Mouse (Mus musculus) retina, adult 2 months (tissue): Measurements from ENCODE around the gene Arhgdia.

ENCODE experiments used
- DNase-seq: peaks from one replicate; pipeline ENCODE4 v3.0.0-alpha.2; 2012; ENCODE audit warnings: low read depth, low spot score

Gene Arhgdia

DNA sequence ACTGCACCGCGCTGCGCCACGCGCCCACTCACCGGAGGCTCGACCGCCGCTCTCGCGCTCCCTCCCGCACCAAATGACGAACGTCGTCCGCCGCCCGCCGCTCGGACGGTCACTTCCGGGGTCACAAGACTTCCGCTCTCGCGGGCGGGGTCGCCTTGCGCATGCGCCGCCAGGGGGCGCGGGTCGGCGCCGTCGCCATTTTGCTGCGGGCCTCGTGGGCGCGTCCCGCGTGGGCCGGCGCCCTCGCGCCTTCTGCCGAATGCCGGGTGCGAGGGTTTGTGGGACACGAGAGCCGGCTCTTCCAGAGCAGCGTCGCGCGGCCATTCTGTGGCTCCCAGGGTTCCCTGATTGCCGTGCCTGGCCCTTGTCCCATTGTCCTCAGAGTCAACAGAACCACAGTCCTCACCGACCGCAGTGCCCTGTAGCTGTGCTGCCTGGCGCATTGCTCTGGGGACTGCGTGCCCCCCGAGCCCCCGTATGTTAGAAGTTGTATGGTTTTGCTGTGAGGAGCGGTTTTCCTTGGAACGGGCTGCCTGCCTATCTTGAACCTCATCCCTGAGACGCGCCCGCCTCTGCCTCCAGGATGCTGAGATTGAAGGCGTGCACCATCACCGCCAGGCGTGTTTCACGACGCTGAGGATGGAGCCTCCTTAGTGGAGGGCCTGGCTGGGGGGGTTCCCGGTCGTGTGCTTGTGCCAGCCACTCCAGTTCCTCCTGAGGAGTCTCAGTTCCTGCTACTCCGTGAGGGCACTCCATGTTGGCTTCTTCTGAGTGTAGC lies at the start of gene Arhgdia:
Arhgdia (minus strand) TSS at position 135 of the 778 bp plus-strand sequence.
- DNase-seq: peak; percentile 74

DNA sequence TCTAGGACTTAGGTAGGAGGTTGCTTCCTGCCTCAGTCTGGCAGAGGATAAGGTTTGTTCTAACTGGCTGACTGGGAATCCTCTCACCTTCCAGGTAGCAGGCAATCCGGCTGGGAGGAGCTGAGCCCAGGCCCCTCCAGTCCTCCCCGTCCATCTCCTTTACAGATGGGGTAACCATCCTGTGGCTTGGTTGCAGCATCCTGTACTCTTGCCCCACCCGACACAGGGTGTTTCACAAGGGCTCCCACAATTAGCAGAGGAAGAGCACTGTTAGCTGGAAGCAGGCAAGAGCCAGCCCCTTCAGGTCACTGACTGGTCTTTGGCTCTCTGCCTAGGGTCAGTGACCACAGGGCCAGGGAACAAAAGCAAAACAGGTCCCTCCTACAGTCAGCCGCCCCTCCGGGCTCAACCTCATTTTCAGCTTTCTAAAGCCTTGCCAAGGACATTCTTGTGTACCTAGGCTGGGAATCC lies 49.0 kb upstream of the Arhgdia start:
- DNase-seq: no peak

DNA sequence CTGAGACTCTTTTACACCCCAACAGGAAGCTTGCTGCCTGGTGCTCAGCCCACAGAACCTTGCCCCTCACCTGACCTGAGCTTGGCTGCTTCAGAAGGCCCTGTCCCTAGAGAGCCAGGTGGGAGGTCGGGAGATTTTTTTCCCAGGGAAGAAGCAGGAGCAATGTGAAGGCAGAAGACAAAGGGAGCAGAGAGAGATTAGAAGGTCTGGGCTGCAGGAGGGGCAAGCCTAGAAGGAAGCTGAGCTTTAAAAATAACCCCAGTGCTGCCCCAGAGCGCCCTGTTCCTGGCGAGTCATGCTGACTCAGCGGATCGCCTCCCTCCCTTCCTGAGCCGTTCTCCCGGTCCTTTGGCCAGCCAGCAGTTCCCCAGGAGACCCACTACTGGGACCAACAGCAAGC lies 48.5 kb upstream of the Arhgdia start:
- DNase-seq: no peak

DNA sequence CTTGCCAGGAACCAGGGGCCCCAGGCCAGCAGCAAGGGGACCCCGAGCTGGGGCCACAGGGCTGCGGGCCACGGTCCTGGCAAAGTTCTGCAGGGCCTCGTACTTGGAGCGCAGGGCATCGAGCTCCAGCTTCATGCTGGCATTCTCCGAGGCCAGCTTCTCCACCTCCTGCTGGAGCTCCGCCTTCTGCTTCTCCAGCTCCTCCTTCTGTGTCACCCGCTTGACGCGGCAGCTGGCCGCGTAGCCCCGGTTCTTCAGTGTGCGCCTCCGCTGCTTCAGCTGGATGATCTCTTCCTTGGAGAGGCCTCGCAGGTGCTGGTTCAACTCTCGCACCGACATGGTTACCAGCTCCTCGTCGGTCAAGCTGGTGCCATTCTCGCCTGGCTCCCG lies 47.9 kb upstream of the Arhgdia start:
- DNase-seq: no peak

DNA sequence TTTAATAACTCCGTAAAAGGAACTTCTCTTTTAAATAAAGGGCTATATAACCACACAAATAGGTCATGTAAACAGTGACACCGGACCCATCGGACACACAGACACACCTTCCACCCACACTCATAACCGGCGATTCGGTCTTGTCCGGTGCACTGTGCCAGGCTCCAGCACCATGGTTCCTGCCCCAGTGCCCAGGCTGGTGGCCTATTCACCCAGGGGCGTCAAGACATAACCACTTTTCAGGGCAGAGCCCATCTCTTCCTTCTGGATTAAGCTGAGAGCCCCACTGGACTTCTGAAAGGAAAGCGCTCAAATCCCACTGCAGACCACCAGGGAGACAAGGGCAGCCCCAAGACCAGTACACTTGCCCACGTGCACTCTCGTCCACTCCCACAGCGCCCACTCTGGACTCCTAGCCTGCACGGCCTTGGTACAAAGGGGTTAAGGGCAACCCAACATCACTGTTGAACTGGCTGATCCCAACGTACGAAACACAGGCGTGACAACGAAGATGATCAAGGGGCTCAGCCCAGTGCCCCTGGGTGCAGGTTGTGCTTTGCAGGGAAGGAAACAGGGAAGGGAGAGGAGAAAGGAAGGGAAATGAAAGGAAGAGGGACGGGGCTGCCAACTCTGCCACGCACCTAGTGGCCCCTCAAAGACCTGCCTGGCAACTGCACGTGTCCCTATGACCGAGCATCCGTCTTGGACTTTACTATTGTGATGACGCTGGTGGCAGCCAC lies 47.3 kb upstream of the Arhgdia start:
- no peak for DNase-seq

DNA sequence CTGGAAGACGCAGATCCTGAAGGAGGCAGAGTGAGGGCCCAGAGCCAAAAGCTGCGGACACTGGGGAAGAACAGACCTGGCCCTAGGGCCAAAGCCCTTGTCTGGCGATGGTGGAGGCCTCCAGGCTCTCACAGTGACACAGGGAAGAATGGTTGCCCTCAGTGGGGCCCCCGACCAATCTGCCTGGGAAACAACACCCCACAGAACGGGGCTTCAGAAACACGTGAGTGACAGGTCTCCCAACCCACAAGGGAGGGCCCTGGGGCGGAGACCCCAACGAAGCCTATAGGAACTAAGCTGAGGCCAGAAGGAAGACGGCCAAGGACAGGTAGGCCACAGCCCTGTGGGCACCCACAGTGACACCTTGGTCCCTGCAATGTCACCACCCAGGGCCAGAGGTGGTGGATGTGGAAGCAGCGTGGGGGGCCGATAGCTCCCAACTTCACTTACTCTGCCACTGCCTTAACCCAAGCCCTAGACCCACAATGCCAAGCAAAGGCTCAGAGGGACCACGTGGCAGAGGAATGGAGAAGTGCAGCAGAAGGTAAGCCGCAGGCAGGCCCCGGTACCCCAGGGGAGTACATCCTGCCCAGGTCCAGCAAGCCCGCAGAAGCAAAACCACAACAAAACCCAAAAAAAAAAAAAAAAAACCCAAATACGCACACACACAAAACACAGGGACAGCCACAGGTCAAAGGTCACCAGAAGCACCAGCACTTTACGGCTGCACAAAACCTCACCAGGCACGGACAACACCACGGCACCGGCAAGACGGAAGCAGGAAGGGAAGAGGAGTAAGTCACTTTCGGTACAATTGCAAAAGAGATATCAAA lies 46.3 kb upstream of the Arhgdia start:
- no peak for DNase-seq

DNA sequence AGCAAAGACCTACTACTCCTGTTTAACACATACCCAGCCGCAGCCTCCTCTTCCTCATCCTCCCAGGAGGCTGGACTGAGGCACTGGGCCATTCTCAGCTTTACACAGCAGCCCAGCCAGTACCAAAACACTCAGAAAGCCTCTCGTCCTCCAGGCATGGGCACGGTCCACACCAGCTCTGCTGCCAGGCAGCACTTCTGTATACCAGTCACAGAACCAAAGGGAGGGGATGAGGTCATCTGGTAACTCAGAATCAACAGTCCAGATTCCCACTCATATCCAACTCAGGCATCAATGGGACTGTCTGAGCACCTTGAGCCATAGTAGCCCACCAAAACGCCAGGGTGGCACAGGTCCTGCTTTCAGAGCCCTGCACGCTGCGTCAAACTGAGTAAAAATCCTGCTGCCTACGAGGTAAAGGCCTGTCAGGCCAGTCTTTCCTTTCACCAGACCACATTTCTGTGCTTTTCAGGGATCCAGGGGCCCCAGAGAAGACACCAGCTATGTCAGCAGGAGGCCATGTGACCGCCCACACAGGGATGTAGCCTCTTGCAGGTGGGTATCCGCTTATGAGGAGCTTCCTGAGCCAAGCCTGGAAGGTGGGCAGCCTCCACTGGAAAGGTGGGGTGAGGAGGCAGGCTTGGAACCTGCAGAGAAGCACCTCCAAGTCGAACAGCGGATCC lies 45.5 kb upstream of the Arhgdia start:
- no peak for DNase-seq

DNA sequence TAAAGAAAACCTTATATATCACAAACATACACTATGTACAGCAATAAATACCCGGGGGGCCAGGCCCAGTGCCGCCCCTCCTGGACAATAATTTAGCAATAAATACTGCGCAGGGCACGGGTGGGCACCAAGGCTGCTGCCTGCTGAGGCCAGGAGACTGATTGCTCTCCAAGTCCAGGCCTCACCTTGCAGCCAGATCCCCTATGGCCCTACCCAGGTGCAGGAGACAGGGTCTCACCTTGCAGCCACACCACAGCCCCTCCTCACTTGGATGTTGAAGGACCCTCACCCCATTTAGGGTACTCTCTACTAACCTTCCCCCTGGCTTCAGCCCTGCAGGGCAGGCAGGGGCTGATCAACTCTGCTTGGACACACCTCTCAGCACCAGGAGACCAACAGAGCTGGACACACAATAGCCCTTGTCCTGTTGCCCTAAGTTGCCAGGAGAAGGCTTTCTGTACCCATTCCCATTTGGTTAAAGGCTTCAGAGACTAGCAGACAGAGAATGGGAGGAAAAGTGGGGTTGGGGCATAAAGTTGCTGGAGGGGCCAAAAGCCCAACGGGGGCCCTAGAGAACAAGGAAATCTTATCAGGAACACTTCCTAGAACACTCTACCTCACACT lies 43.8 kb upstream of the Arhgdia start, which contains the start of gene Sirt7:
Sirt7 (minus strand) TSS at position 89 of the 624 bp plus-strand sequence.
- DNase-seq: no peak

DNA sequence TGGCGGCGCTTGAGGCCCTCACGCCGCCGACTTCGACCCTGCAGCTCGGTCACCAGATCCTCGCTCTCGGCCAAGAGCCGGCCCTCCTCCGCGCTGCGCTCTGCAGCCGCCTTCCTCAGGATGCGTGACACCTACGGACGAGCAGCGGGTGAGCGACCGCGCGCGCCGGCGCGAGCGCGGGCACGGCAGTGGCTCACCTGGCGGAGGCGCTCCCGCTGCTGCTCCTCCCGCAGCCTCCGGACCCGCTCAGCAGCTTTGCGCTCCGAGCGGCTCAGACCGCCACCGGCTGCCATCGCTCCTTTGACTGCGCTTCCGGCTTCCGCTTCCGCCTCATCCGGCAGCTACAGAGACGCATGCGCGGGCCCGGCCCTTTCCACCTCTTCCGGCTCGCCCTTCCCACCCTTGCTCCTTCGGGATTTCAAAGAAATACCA lies 43.3 kb upstream of the Arhgdia start:
- peak; percentile 66 for DNase-seq

DNA sequence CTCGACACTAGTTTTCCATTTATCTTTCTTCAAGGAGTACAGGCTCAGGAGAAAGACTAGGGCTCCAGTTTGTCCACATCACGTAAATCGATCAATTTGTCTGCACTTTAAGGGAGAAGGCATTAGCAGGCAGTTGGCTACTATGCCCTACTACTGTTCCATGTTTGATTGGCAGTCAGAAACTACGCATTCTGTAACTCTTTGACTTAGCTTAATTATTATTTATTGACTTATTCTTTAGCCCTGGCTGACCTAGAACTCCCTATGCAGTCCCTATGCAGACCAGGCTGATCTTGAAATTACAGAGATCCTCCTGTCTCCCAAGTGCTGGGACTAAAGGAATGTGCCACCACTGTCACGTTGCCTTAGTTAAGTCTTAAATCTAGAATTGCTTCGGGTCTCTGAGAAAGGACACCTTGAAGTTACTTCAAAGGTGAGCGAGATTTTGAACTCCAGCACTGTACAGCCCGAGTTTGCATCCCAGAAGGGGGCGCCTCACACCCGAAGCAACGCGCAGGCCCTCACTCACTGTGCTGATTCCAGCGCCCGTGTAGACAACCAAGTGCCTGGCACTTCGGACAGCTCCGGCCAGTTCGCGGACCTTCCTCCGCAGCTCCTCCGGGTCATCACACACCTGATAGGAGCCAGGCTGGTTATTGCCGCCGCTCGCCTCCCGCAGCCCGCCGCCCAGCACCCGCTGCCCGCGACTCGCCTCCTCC lies 42.7 kb upstream of the Arhgdia start:
- no peak for DNase-seq

DNA sequence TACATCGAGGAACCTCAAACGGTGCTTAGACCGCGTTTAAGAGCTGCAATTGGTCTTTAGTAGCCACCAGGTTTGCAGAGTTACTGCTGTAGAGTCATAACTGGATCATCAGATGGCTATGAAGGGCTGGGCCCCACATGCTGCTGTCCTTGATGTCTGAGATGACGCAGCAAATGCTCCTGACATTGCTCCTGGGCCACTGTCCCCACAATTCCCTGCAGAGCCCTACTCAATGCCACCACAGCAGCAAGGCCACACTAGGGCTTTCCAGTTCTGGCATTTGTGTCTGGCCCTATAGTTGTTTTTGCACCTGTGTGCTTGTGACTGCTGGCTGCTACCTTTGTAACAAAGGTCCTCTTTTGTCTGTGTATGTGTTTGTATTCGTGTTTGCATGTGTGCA lies 41.4 kb upstream of the Arhgdia start:
- DNase-seq: no peak

DNA sequence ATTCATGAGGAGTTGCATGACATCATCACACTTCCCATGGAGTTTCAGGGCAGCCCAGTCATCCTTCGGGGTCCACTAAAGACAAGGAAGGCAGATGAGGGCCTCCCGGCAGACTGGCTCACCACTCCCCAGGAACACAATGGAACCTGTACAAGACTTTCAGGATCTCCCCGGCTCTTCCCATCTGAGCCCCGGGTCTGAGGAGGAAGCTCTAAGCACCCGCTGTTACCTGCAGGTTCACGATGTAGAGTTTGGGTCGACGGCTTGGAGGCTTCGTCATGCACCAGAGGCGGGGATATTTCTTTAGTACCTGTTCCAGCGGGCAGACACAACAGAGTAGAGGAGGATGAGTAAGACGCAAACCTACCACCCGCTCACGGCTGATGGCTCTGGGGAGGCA lies 38.8 kb upstream of the Arhgdia start:
- DNase-seq: no peak

DNA sequence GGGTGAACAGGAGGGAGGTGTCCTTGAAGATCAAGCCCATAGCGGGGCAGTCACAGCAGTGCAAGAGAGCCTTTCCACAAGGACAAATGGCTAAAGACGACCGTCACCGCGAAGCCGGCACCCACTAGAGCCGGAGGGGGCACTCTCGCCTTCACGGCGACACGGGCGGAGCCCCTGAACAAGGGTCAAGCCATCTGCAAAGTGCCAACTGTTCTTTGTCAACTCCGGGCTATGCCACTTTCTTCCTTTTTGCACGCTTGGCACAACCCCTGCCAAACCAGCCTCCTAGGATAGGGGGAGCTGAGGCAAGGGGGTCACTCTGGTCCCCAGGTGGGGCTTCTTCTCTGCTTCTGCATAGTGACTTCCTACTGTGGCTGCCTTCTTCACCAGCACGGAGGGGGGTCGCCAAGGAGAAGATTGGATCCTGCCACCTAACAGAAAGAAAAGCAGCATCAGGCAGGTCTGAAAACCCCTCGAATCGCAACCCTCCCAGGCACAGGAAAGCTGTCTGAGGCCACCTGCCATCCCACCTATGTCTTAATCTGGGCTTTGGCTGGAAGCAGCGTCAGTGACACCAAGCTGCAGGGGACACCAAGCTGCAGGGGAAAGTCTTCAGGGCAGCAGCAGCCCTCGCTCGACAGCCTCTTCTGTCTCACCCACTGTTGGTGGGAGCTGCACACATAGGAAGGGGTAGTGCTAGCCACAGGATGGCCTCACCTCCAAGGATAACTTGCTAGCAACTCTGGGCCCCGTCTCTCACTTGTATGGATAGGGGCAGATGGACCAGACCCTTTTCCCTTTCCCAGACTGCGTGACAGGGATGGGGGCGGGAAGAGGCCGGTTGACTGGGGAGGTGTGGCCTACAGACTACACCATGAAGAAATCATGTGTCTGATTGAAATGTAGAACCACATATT lies 37.5 kb upstream of the Arhgdia start:
- no peak for DNase-seq

DNA sequence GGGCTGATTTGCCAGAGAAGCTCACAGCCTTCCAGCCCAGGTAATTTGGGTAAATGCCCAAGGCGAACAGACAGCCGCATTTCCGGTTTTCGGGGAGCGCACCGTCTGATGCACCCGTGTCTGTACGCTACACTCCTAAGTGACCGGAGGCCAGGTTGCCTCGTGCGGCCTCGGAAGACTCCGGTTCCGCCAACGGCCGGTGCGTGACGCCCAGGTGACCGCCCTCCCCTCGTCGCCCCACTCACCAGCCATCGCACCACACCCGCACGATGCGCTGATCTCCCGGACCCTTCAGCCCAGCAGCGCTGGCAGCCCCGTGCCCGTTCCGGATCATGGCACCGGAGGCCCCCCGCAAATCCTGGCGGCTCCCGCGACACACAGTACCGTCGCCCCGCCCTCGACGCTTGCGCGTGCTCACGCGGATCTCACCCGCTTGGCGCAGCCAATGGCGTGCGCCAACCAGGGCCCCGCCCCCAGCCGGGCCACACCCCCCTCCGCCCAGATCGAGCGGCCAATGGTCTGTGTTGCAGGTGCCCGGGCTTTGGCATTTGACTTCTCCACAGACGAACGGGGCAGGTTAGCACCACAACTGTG lies 36.2 kb upstream of the Arhgdia start, which contains the start of gene Pcyt2:
Pcyt2 (minus strand) TSS at position 418 of the 594 bp plus-strand sequence.
- DNase-seq: peak; percentile 73

DNA sequence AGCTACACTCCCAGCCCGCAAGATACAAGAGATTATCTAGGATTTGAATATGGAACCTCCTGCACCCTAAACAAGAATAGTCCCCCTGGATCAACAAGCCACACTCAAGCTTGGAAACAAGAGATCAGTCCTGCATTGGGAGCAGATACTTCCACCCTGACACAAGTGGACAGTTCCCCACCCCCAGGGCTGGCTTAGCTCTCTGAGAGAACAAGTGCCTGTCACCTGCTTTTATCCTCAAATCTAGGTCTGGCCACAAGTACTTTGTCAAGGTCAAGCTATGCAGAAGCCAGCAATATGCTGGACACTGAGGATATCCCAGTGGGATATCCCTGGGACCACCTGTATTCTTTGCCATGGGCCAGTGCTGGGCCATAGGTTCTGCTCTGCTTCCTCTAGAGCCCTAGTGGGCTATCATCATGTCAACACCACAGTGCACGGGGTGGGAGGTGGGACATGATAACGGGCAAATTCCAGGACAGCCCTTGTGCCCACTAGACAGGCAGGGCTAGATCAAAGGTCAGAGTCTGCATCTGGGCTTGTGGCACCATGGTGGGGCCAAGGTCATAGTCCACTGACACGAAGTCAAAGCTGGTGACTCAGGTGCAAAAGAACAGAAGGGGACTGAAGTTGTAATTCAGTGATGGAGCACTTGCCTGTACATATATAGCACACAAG lies 35.3 kb upstream of the Arhgdia start:
- DNase-seq: no peak

DNA sequence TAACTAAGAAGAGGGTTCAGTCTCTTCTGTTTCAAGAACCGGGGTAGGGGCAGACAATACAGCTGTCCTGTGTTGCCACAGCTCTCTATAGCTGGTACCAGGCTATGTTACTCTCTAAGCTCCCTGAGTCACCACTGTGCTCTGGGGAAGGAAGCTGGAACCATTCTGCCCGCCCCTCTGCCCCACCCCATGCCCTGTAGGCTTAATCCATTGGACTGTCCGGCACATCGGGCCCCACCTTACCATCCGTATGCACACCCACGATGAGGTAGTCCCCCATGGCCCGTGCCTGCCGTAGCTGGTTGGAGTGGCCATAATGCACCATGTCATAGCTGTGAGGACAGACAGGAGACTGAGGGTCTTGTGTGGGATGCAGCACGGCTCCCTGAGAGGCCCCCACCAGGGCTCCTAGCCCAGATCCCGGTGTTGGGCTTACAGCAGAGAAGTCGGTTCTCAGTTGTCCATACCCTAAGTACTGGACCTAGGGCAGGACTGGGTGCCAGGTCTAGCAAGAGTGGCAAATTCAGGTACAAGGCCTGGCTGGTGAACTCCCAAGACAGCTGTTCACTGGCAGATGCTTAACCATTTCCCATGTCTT lies 34.3 kb upstream of the Arhgdia start:
- DNase-seq: no peak

DNA sequence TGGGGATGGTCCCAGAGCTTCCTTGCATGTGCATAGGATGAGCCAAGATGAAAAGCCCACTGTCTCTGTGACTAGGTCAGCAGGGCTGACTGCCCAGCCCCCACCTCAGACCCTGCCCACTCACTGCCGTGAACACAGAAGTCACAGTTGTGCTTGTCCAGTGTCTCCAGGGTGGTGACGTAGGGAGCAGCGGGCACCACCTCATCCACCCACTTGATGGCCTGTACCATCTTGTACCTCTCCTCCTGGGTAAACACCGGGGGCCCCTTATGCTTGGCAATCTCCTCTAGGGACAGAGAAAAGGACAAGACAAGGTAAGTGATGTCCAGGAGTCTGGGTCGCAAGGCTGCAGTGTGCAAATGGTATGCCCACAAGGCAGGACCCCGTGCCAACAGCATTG lies 33.7 kb upstream of the Arhgdia start:
- no peak for DNase-seq

DNA sequence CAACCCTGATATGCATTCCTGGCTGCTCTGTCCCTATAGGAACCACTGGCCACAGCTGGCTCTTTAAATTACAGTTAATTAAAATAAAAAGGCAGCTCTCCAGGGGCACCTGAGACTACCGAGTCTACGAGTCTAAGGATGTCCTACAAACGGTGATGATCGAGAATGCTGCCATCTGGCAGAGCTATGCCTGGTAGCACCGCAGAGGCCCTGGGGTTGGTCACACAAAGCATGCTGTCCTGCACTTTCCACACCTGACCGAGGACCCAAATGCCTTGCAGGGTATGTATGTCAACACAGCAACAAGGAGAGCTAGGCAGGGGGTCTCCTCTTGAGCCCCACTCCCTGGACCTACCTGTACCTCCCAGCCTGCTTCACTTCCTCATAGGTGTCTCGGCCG lies 32.6 kb upstream of the Arhgdia start:
- no peak for DNase-seq
